Mouse (Mus musculus) thymus, adult 2 months (tissue): Measurements from ENCODE around the gene Gjd3. TPM values are rescaled to one million over a fixed set of nuclear protein-coding genes. Genes with fewer than 3 reads are reported as not detected.

Experiments used
- DNase-seq: peaks from one replicate; pipeline ENCODE4 v3.0.0; 2021
- H3K27ac ChIP-seq: fragments of 200-500 bp; 2 replicates; pipeline ENCODE4 v1.5.1; 2012; ENCODE audit warnings: low read length, control low read depth; ENCODE audit not compliant: control insufficient read depth, insufficient read depth
- H3K27me3 ChIP-seq: fragments of 200-500 bp; 2 replicates; pipeline ENCODE4 v1.6.1; 2012; ENCODE audit warnings: mild to moderate bottlenecking, low read length, moderate library complexity, mixed read lengths; ENCODE audit not compliant: control insufficient read depth, insufficient read depth
- H3K36me3 ChIP-seq: fragments of 200-500 bp; 2 replicates; pipeline ENCODE4 v1.6.1; 2012; ENCODE audit warnings: mild to moderate bottlenecking, low read length, moderate library complexity; ENCODE audit not compliant: control insufficient read depth, insufficient read depth
- H3K4me1 ChIP-seq: fragments of 200-500 bp; replicated peaks from 2 replicates; pipeline ENCODE4 v1.6.1; 2012; ENCODE audit warnings: low read length; ENCODE audit not compliant: control insufficient read depth, insufficient read depth
- H3K4me3 ChIP-seq: fragments of 200-500 bp; 2 replicates; pipeline ENCODE4 v1.5.1; 2012; ENCODE audit warnings: mild to moderate bottlenecking, low read length, control low read depth, moderate library complexity; ENCODE audit not compliant: control insufficient read depth, insufficient read depth
- CTCF ChIP-seq: fragments of 200-500 bp; IDR thresholded peaks from 2 replicates; pipeline ENCODE4 v1.5.1; 2012; ENCODE audit warnings: mild to moderate bottlenecking, control low read depth, low read length, moderate library complexity, borderline replicate concordance; ENCODE audit not compliant: control insufficient read depth, poor library complexity, insufficient read depth; ENCODE audit errors: extremely low read depth
- POLR2A ChIP-seq: fragments of 200-500 bp; IDR thresholded peaks from 2 replicates; pipeline ENCODE4 v1.6.1; 2012; ENCODE audit warnings: mild to moderate bottlenecking, low read length, control low read depth, moderate library complexity; ENCODE audit not compliant: control insufficient read depth, poor library complexity, insufficient read depth; ENCODE audit errors: extremely low read depth
- WGBS: fragments of 180-500 bp; shearing (Covaris S2); methylation state at CpG from one replicate; pipeline ENCODE4 v1.1.7; 2018; 5-methylcytosine and 5-hydroxymethylcytosine counted together
- polyA plus RNA-seq: library from polyadenylated mRNA; depleted of rRNA; stranded (reverse); fragments of >200 nt; gene quantifications from 2 replicates; pipeline ENCODE4 v1.2.3, GENCODE M21; 2012

Gjd3 gene
- polyA plus RNA-seq, 1 experiment: 1.3 TPM

DNA sequence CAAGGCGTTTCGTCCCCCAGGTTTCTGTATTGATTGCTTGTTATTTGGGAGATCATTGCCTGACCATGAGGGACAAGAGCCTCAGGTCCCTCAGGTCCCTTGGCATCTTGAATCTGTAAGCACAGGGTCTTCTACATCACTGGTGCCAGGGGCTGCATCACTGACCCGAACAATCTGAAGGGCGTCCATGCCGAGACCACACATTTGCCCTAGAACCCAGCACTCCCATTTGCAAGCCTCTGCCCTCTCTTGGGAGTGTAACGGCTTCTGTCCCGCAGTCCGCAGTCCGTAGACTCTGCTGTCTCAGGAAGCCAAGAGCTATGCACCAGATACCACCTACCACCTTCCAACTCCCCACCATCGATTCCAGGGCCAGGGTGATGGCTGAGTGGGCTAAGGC lies 26.5 kb downstream of the Gjd3 start:
- no peak for DNase-seq
- Histone ChIP-seq H3K4me1 (peaks cover 52% of the 10 kb centered on the region), H3K4me3 (no peak overlapping the region), H3K27me3 (no peaks in the 10 kb centered on the region), H3K36me3 (no peaks in the 10 kb centered on the region), H3K27ac (no peak overlapping the region)
- TF ChIP-seq CTCF (no peak), POLR2A (no peak)
- 95% methylated on average over 10 of the region's 10 CpGs for WGBS

DNA sequence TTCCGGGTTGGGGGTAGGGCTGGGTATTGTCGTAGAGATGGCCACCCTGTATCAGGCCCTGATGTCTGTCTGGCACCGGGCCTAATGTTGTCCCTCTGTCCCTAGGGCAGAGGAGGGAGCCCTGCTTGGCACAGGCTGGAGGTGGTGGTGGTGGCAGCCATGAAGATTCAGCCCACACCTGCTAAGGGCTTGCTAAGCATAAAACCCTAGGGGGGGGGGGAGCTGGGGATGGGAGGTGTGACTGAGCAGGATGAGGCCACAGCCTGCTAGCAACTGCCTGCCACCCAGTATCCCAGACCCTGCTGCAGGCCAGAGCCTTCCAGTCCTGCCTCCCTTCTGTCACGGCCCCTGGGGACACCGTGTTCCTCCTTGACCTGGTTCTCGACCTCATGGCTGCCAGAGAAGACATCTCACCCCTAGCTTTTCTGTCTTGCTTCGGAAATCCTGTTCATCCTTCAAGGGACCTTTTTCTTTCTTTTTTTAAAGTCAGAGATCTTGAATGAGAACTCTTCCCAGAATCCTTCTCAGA lies 27.0 kb downstream of the Gjd3 start:
- no peaks in the 10 kb centered on the region for H3K27me3 ChIP-seq
- peaks cover 50% of the 10 kb centered on the region for H3K4me1 ChIP-seq
- no peak overlapping the region for H3K27ac ChIP-seq

DNA sequence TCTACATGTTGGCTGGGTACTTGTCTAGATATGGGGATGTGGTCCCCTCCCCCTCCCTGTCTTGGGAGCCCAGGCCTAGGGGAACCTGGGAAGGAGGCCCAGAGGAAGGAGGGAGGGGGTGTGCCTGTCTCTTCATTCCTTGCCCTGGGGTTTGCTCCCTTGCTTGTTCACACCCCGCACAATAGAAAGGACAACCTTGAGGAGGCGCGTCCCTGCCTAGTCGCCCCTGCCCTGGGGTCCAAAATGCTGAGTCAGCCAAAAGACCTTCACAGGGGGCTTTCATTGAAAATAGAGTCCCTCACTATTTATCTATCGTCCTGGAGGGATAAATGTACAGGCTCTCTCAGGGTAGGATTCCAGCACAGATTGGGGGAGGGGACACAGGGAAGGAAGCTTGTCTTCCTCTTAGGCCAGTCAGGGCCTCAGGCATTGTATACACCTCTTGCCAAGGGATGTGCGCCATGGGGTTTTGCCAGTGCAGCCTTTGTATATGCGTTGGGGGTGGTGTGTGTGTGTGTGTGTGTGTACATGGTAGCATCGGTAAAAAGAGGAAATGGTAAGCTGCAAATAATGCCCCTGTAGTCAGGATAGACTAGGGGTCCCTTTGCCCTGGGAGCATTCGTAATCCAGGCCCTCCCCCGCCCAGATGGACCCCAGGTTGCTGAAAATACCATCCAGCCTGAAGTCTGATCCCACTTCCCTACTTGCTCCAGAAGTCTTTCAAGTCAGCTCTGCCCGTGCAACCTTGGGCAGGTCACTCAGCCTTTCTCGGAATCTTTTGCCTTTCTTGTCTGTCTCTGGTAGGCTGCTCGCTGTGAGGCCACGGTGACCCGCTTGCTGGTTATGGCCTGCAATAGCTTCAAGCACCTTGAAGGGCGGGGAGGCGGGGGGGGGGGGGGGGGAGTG lies 27.8 kb downstream of the Gjd3 start:
- H3K4me3 ChIP-seq: no peak overlapping the region
- whole genome bisulfite sequencing: 55% methylated on average over 17 of the region's 17 CpGs
- no peaks in the 10 kb centered on the region for H3K36me3 ChIP-seq
- H3K4me1 ChIP-seq: peaks cover 56% of the 10 kb centered on the region
- DNase-seq: no peak
- H3K27me3 ChIP-seq: no peaks in the 10 kb centered on the region
- TF ChIP-seq POLR2A (no peak), CTCF (no peak)
- H3K27ac ChIP-seq: no peak overlapping the region

More for the DNA sequence above, 27.0 kb downstream of the Gjd3 start:
- DNase-seq: no peak
- no peak overlapping the region for H3K4me3 ChIP-seq
- no peaks in the 10 kb centered on the region for H3K36me3 ChIP-seq
- 58% methylated on average over 7 of the region's 7 CpGs for WGBS
- TF ChIP-seq POLR2A (no peak), CTCF (no peak)

DNA sequence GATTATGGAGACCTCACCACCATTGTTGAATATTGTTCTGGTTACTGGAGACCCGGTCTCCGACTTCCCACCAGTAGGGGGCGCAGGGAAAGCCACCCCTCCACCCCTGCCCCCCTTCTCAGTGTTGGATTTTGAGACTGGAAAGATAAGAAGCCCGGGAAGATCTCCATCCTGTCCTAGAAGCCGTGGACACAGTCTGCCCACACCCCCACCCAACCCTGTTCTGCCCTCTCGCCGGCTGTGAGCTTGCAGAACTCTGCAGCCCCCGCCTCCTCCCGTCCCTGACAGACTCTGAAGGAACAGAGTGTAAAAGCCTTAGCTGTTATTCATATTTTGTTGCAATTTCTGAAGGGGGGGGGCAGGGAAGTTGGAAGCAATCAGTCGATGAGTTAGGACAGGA lies 28.4 kb downstream of the Gjd3 start:
- Histone ChIP-seq H3K27ac (no peak overlapping the region; the same call in 1 of the 2 replicates), H3K27me3 (no peaks in the 10 kb centered on the region), H3K4me1 (peaks cover 57% of the 10 kb centered on the region), H3K4me3 (no peak overlapping the region), H3K36me3 (no peaks in the 10 kb centered on the region)
- TF ChIP-seq POLR2A (no peak), CTCF (peak; percentile 84)
- WGBS: 29% methylated on average over 10 of the region's 10 CpGs
- DNase-seq: peak; percentile 73

DNA sequence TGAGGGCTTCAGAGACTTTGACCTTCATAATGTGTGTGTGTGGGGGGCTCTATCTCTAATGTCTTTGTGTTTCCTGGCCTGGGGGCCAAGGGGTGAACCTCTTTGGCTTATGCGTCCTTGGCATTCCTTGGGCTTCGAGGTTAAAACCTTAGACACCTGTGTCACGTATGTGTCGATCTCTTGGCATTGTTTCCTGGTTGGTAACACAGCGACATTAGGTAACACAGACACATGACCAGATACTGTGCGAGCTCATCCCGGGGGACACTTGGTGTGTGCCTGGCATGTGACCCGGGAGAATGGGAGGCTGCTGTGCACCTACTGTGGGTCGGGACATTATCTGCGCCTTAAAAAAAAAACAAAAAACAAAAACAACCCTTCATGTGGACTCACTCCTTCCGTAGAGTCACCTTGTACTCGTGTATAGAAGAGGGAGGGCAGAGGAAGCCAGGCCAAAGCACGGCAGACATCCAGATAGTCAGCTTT lies 28.9 kb downstream of the Gjd3 start:
- Histone ChIP-seq H3K27ac (no peak overlapping the region; the same call in 1 of the 2 replicates), H3K27me3 (no peaks in the 10 kb centered on the region), H3K4me1 (peaks cover 61% of the 10 kb centered on the region), H3K4me3 (no peak overlapping the region), H3K36me3 (no peaks in the 10 kb centered on the region)
- no peak for DNase-seq
- TF ChIP-seq POLR2A: no peak
- TF ChIP-seq CTCF: no peak
- 57% methylated on average over 13 of the region's 13 CpGs for WGBS

DNA sequence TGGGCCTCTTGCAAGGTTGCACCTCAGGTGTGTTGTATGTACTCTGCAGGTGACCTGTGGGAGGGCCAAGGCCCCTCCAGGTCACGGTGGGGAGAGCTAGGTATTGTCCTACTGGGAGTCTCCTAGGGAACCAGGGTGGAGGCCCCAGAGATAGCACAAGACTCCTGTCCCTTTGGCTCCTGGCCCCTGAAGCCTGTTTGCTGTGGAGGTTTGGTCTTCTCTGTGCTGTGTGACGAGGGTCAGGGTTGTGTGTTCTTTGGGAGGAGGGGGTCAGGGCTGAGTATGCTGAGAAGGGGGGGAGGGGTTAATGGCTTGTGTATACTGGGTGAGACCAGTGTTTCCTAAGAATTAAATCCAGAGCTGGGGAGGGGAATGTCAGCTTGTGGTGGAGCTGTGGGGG lies 29.5 kb downstream of the Gjd3 start:
- no peak overlapping the region for H3K4me3 ChIP-seq
- 80% methylated on average over 2 of the region's 2 CpGs for WGBS
- no peaks in the 10 kb centered on the region for H3K36me3 ChIP-seq
- TF ChIP-seq POLR2A (no peak), CTCF (no peak)
- no peaks in the 10 kb centered on the region for H3K27me3 ChIP-seq
- no peak overlapping the region for H3K27ac ChIP-seq
- no peak for DNase-seq
- peaks cover 65% of the 10 kb centered on the region for H3K4me1 ChIP-seq

DNA sequence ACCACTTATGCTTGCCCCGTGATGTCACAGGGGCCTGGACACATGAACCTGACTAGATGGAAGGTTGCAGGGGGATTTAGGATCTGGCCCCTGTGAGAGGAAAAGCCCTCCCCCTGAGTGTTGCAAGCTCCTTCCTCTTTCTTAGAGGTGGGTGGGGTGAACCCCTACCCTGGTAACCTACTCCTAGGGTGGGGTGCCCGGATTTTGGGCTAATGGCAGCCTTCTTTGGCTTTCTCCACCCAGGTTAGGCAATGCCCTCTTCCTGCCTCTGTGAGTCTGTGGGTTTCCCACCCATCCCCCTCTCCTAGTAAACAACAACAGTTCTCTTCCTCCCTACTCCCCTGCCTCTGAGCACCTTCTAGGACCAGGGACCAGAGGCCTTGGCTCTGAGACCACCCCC lies 30.1 kb downstream of the Gjd3 start:
- no peaks in the 10 kb centered on the region for H3K27me3 ChIP-seq
- no peak overlapping the region for H3K27ac ChIP-seq
- WGBS: 43% methylated on average over 2 of the region's 2 CpGs
- TF ChIP-seq CTCF (no peak), POLR2A (no peak)
- no peak overlapping the region for H3K4me3 ChIP-seq
- H3K4me1 ChIP-seq: peaks cover 71% of the 10 kb centered on the region
- no peaks in the 10 kb centered on the region for H3K36me3 ChIP-seq
- no peak for DNase-seq
